Mouse (Mus musculus) lung, adult 2 months (tissue): ENCODE results near the gene Slc16a12. TPM values are rescaled to one million over a fixed set of nuclear protein-coding genes. Genes with fewer than 3 reads are reported as not detected.
A peak's percentile ranks its signal among the peaks of the same experiment; 100 is the strongest.

Experiments
- DNase-seq: peaks from one replicate; pipeline ENCODE4 v3.0.0; 2022
- H3K4me1 ChIP-seq: fragments of 200-500 bp; 2 replicates; pipeline ENCODE4 v1.6.1; 2011; ENCODE audit warnings: low read length; ENCODE audit not compliant: control insufficient read depth, insufficient read depth
- H3K4me3 ChIP-seq: fragments of 200-500 bp; replicated peaks from 2 replicates; pipeline ENCODE3; 2011; ENCODE audit warnings: low read depth, mild to moderate bottlenecking, control low read depth, low read length; ENCODE audit errors: extremely low read depth
- CTCF ChIP-seq: fragments of 200-500 bp; IDR thresholded peaks from 2 replicates; pipeline ENCODE4 v1.5.1; 2011; ENCODE audit warnings: mild to moderate bottlenecking, low read length, control low read depth; ENCODE audit not compliant: insufficient read depth
- POLR2A ChIP-seq: fragments of 200-500 bp; IDR thresholded peaks from 2 replicates; pipeline ENCODE4 v1.6.1; 2011; ENCODE audit warnings: low read depth, mild to moderate bottlenecking, control low read depth, low read length, borderline replicate concordance; ENCODE audit errors: extremely low read depth
- WGBS: fragments of 180-500 bp; shearing (Covaris S2); methylation state at CpG from one replicate; pipeline ENCODE4 v1.1.7; 2018; 5-methylcytosine and 5-hydroxymethylcytosine counted together
- polyA plus RNA-seq: library from polyadenylated mRNA; depleted of rRNA; stranded (reverse); fragments of >200 nt; gene quantifications from 2 replicates; pipeline ENCODE4 v1.2.3, GENCODE M21; 2012

Slc16a12 gene
- polyA plus RNA-seq, 1 experiment = 3.8 TPM

DNA sequence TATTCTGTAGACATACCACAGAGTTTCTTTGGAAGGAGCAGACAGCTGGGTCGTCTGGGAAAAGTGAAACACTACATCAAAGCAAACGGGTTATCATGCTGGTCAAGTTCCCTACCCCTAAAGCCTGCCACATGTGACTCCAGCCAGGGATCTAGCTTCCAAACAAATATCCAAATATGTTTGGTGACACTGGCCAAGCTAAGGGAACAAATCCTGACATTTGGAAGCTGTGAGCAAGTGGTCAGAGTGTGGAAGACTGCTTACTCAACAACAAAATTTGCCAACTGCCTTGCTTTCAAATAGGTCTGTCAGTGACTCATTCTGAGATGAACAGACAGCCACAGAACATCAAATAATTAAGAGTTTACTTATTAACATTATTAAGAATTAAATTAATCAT lies 28.6 kb downstream of the Slc16a12 start:
- TF ChIP-seq CTCF (no peak), POLR2A (no peak)
- Histone ChIP-seq H3K4me3 (no peak overlapping the region), H3K4me1 (peaks cover 4% of the 10 kb centered on the region)
- DNase-seq = no peak
- WGBS = 53% methylated on average over 2 of the region's 2 CpGs

DNA sequence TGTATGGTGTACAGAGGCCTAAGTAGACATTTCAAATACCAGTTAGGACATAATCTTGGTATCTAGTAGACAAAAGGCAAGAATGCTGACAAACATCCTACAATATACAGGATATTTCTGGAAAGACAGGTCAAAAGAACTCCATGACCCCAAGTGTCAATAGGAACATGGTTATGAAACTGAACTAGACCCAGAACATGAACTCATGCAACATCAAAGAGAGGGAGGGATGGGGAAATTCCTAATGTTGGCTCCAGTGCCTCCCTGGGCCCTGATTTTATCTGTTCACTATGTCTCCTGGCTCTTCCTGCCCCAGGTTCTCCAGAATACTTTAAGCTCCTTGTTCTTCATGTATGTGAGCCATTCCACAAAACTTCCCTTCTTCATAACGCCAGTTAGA lies 31.2 kb downstream of the Slc16a12 start:
- DNase-seq = no peak
- 80% methylated on average over 1 of the region's 1 CpGs for WGBS
- Histone ChIP-seq H3K4me3 (no peak overlapping the region), H3K4me1 (0 out of 2 replicates have a peak, but pooled peaks cover 2% of the 10 kb centered on the region)
- no peak for TF ChIP-seq POLR2A
- TF ChIP-seq CTCF = no peak

DNA sequence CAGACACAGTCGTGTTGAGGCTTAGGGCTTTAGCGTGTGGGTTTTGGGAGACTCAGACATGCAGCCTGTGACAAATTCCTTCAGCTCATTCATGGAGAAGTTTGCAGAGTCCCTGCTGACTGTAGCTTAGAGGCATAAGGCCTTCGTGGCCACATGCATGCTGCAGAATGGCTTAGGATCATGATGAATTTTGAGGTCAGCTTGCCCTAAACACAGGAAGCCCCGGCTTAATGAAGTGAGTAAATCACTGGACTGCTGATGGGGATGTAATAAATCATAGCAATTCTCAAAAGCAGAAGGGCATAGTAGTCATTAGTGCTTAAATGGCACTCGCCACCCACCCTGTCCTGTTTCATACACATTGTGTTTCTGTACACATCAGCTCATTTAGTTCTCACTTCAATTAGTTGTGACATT lies 32.8 kb downstream of the Slc16a12 start:
- Histone ChIP-seq H3K4me1 (0 out of 2 replicates have a peak, but pooled peaks cover 2% of the 10 kb centered on the region), H3K4me3 (no peak overlapping the region)
- WGBS = 45% methylated on average over 5 of the region's 5 CpGs
- TF ChIP-seq POLR2A = no peak
- no peak for TF ChIP-seq CTCF
- no peak for DNase-seq

DNA sequence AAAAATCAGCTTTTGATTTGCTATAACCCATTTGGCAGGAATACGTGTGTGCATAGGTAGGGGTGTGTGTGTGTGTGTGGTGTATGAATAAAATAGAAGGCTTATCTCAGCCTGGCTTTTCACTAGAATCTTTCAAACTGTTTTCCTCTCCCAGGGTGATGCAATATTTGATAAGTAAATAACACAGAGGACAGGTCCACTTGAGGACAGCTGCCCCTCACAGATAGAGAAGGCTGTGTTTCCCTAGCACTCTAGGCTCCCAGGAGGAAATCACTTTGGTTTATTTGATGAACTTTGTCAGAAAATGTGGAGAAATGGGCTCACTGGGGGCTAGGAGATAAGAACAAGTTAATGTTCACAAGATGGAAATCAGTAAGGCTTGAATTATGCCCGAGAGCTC lies 35.0 kb downstream of the Slc16a12 start:
- no peak overlapping the region for H3K4me3 ChIP-seq
- TF ChIP-seq POLR2A = no peak
- TF ChIP-seq CTCF = no peak
- H3K4me1 ChIP-seq = 0 out of 2 replicates have a peak, but pooled peaks cover 2% of the 10 kb centered on the region
- DNase-seq = no peak
- 52% methylated on average over 2 of the region's 2 CpGs for WGBS

DNA sequence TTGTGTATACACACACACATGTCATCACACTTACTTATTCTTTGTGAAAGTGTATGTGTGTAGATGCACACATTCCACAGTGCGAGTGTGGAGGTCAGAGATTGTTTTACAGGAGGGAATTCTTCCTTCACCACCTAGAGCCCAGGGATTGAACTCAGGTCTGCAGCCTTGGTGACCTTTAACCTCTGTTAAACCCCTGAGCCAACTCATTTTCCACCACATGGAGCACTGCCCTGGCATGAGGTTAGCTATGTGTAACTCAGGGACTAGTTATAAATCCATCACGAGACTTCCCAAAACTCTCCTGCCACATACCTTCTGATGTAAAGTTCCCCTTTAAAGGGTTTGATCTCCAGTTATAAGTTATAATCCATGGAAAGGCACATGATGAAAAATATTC lies 38.9 kb downstream of the Slc16a12 start:
- TF ChIP-seq CTCF (no peak), POLR2A (no peak)
- DNase-seq = no peak
- WGBS = 85% methylated on average over 2 of the region's 2 CpGs
- Histone ChIP-seq H3K4me1 (0 out of 2 replicates have a peak, but pooled peaks cover 2% of the 10 kb centered on the region), H3K4me3 (no peak overlapping the region)

DNA sequence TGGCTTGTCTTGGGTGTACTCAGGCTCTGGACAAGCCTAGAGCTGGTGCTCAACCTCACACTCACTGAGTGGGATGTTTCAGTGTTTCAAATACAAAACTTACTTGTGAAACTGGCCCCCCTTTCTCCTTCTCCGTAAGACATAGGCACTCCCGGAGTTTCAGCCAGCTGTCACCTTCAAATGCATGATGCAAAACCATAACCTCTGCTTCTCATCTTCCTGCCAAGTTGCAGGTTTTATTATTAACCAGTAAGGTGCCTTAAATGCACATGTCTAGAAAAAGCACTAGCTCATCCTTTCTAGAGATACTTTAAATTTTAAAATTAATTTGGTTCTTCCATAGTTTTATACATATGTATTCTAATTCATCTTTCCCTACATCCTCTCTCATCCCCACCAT lies 39.5 kb downstream of the Slc16a12 start:
- TF ChIP-seq POLR2A = no peak
- TF ChIP-seq CTCF = no peak
- 56% methylated on average over 2 of the region's 2 CpGs for WGBS
- no peak for DNase-seq
- 0 out of 2 replicates have a peak, but pooled peaks cover 2% of the 10 kb centered on the region for H3K4me1 ChIP-seq
- H3K4me3 ChIP-seq = no peak overlapping the region

DNA sequence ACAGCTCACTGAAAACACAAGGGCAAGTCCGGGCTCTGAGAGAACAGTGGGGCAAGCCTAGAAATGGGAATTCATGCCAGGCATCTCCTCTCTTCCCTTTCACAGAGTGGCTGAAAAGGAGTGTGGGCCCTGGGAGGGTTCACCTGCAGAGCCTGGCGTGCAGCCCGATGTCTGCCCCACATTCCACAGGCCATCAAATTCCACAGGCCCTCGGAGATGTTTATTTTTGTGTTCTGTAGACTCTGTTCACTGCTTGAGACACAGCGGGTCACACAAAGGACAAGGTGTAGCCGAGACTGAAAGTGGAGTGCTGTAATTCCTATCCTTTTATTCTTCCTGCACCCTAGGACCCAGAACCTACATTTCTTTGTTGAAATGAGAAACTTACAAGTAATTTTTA lies 40.8 kb downstream of the Slc16a12 start:
- no peak for TF ChIP-seq CTCF
- TF ChIP-seq POLR2A = no peak
- Histone ChIP-seq H3K4me3 (no peak overlapping the region), H3K4me1 (no peaks in the 10 kb centered on the region)
- peak; percentile 52 for DNase-seq
- WGBS = 37% methylated on average over 6 of the region's 6 CpGs

DNA sequence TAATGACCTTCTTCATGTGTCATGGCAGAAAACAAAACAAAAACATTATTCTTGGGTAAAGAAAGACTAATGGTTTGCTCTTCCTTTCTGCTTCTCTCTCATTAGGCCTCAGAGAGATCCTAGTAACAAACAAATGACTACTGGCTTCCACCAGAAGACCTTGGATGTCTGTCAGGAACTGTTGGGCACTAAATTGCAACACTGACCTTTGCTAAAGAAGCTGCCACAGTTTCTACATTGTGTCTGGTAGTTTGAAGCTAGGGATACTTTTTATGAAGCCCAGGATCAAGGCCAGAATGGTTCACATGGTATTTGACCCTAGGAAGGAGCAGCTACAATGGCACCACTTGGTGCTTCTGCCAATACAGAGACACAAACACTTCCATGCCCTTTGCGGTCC lies 41.9 kb downstream of the Slc16a12 start:
- Histone ChIP-seq H3K4me3 (no peak overlapping the region), H3K4me1 (no peaks in the 10 kb centered on the region)
- TF ChIP-seq POLR2A = no peak
- TF ChIP-seq CTCF = no peak
- 95% methylated on average over 1 of the region's 1 CpGs for WGBS
- DNase-seq = no peak

DNA sequence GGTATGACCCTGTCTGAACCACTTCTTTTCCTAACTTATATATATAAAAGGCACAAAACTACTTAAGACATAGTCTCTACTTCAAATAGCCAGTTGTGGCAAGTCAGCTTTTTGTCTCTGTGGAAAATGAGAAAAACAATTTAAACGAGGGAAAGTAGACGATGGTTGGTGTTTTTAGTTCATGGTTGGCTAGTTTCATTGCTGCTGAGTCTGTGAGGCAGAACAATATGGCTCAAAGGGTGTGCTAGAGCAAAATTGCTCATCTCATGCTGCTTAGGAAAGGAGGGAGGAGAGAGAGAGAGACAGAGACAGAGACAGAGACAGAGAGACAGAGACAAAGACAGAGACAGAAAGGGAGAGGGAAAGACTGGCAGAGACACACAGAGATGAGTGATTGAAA lies 47.8 kb downstream of the Slc16a12 start:
- WGBS = 82% methylated on average over 2 of the region's 2 CpGs
- Histone ChIP-seq H3K4me3 (no peak overlapping the region), H3K4me1 (no peaks in the 10 kb centered on the region)
- DNase-seq = no peak
- no peak for TF ChIP-seq POLR2A

DNA sequence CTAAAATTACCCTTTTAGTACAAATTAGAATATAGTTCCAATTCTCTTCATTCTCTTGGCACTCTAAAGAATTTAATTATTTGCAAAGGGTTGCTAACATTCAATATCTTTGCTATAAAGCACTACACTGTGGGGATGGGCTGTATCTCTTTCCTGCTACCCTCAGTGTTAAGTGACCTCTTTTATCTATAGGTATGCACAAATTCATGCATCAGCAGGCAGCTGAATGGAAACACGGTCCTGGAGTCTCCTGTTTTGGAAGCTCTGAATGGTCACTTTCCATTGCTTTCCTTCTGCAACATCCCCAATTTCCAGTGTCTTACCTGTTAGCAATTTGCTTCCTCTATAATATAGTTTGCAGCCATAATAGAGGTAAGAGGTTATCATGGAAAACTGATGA lies 48.2 kb downstream of the Slc16a12 start:
- Histone ChIP-seq H3K4me1 (no peaks in the 10 kb centered on the region), H3K4me3 (no peak overlapping the region)
- no peak for TF ChIP-seq CTCF
- TF ChIP-seq POLR2A = no peak
- WGBS = 70% methylated on average over 1 of the region's 1 CpGs
- no peak for DNase-seq
